Mouse (Mus musculus): ENCODE data around the gene Map3k7.
"Not testable (repeated sequence)": the region's sequence is repeated elsewhere in the genome, so short reads cannot be mapped to it uniquely, and the experiment has no call there.

The Map3k7 gene

GRCm38 (mm10) chr4:31993386-31993785, 29.5 kb downstream of the Map3k7 start:
- DNase-seq (ENCODE audit: low read depth), result no peak

- DNase-seq (ENCODE audit: low read depth), result no peak
Observed at GRCm38 (mm10) chr4:31993865-31994264, 30.0 kb downstream of the Map3k7 start.

- no peak for DNase-seq (ENCODE audit: low read depth)
Observed at GRCm38 (mm10) chr4:32001498-32001897, 37.6 kb downstream of the Map3k7 start.

GRCm38 (mm10) chr4:32004773-32005591, 41.1 kb downstream of the Map3k7 start:
- no peak for DNase-seq (ENCODE audit: low read depth)

- no peak for DNase-seq (ENCODE audit: low read depth)
Observed at GRCm38 (mm10) chr4:32007174-32007573, 43.3 kb downstream of the Map3k7 start.

GRCm38 (mm10) chr4:32008095-32008494, 44.2 kb downstream of the Map3k7 start:
- DNase-seq (ENCODE audit: low read depth), result no peak

GRCm38 (mm10) chr4:32010808-32011207, 46.9 kb downstream of the Map3k7 start:
- no peak for DNase-seq (ENCODE audit: low read depth)

GRCm38 (mm10) chr4:32011218-32011973, 47.5 kb downstream of the Map3k7 start:
- no peak for DNase-seq (ENCODE audit: low read depth)

- DNase-seq (ENCODE audit: low read depth), result no peak
Observed at GRCm38 (mm10) chr4:32021131-32021530, 57.2 kb downstream of the Map3k7 start.

GRCm38 (mm10) chr4:32022321-32022720, 58.4 kb downstream of the Map3k7 start:
- DNase-seq (ENCODE audit: low read depth), result no peak

- not testable (repeated sequence) for DNase-seq (ENCODE audit: low read depth)
Observed at GRCm38 (mm10) chr4:32024170-32024569, 60.3 kb downstream of the Map3k7 start.

- DNase-seq (ENCODE audit: low read depth), result no peak
Observed at GRCm38 (mm10) chr4:32025105-32025504, 61.2 kb downstream of the Map3k7 start.

GRCm38 (mm10) chr4:32027094-32027493, 63.2 kb downstream of the Map3k7 start:
- no peak for DNase-seq (ENCODE audit: low read depth)

- no peak for DNase-seq (ENCODE audit: low read depth)
Observed at GRCm38 (mm10) chr4:32037267-32037666, 73.4 kb downstream of the Map3k7 start.

- DNase-seq (ENCODE audit: low read depth), result no peak
Observed at GRCm38 (mm10) chr4:32041741-32042452, 78.0 kb downstream of the Map3k7 start.

- DNase-seq (ENCODE audit: low read depth), result no peak
Observed at GRCm38 (mm10) chr4:32045234-32045633, 81.3 kb downstream of the Map3k7 start.

GRCm38 (mm10) chr4:32049824-32050223, 85.9 kb downstream of the Map3k7 start:
- no peak for DNase-seq (ENCODE audit: low read depth)

- no peak for DNase-seq (ENCODE audit: low read depth)
Observed at GRCm38 (mm10) chr4:32053171-32053570, 89.3 kb downstream of the Map3k7 start.

- peak; percentile 51 for DNase-seq (ENCODE audit: low read depth)
Observed at GRCm38 (mm10) chr4:32055151-32056052, 91.5 kb downstream of the Map3k7 start.

GRCm38 (mm10) chr4:32056441-32056840, 92.5 kb downstream of the Map3k7 start:
- no peak for DNase-seq (ENCODE audit: low read depth)

GRCm38 (mm10) chr4:32057102-32057501, 93.2 kb downstream of the Map3k7 start:
- DNase-seq (ENCODE audit: low read depth), result peak; percentile 39
